Mouse (Mus musculus) brown adipose tissue, adult 24 weeks (tissue): Measurements from ENCODE around the gene Ndc1. TPM values are rescaled to one million over a fixed set of nuclear protein-coding genes. Genes with fewer than 3 reads are reported as not detected.

Experiments used
- H3K27ac ChIP-seq: fragments of 200-500 bp; replicated peaks from 2 replicates; pipeline ENCODE4 v1.5.1; 2012; ENCODE audit warnings: low read depth, mild to moderate bottlenecking, low read length
- H3K4me1 ChIP-seq: fragments of 200-500 bp; 2 replicates; pipeline ENCODE4 v1.6.1; 2012; ENCODE audit warnings: low read length, mixed read lengths; ENCODE audit not compliant: control insufficient read depth, insufficient read depth, insufficient read length
- H3K4me3 ChIP-seq: fragments of 200-500 bp; 2 replicates; pipeline ENCODE4 v1.5.1; 2012; ENCODE audit warnings: low read depth, mild to moderate bottlenecking, low read length, moderate library complexity; ENCODE audit not compliant: insufficient read depth
- polyA plus RNA-seq: library from polyadenylated mRNA; stranded (reverse); fragments of >200 nt; gene quantifications from 2 replicates; pipeline ENCODE4 v1.2.4, GENCODE M21; 2012; ENCODE audit not compliant: missing spikeins, insufficient read depth, insufficient read length

The Ndc1 gene
- polyA plus RNA-seq, 1 experiment, result 26.2 TPM

GRCm38 (mm10) chr4:107389345-107389744, 21.8 kb downstream of the Ndc1 start:
- Histone ChIP-seq H3K27ac (no peak overlapping the region), H3K4me1 (peaks cover 11% of the 10 kb centered on the region), H3K4me3 (no peak overlapping the region)

DNA sequence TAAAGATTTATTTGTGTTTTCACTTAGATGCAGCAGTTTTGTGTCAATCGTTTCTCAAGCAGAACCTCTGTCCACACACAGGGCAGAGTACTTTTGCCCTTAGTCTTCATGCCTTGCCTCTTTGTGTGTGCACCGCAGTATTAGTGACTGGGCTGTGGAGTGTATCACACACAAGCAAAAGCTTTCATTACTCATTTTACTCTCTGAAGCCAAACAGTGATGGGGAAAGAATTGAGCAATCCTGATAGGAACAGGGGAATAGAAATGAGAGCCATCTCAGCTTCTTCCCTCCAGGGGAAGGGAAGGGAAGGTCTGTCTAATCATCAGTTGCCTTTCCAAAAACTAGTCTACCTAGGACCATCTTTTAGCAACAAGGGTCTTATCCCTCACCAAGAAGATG, 26.2 kb downstream of the Ndc1 start:
- peaks cover 7% of the 10 kb centered on the region for H3K4me1 ChIP-seq
- no peak overlapping the region for H3K4me3 ChIP-seq
- peak overlapping the region; percentile 47; the same call in 1 of the 2 replicates for H3K27ac ChIP-seq

DNA sequence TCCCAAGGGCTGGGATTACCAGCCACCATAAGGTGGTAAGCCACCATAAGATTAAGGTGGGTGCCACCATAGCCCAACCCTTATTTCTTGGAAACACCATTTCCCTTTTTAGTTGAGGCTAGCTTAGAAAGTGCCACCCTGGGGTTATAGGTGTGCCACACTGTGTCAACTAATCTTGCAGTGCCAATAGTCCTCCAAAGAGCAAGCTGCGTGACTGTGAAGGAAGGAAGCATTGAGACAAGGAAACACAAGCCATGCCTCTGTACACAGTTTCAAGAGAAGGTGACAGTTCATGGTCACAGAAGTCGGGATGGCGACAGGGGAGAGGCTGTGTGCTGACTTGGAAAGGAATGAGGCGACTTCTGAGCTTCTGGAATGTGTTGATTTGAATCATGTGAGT, 52.6 kb downstream of the Ndc1 start:
- H3K27ac ChIP-seq, result peak overlapping the region; percentile 64
- no peak overlapping the region for H3K4me3 ChIP-seq
- peaks cover 7% of the 10 kb centered on the region; the same call in 1 of the 2 replicates for H3K4me1 ChIP-seq

GRCm38 (mm10) chr4:107421711-107422110, 54.1 kb downstream of the Ndc1 start:
- H3K4me1 ChIP-seq, result peaks cover 7% of the 10 kb centered on the region; the same call in 1 of the 2 replicates
- 0 out of 2 replicates have a peak overlapping the region, but pooled peaks have one; percentile 28 for H3K4me3 ChIP-seq
- H3K27ac ChIP-seq, result no peak overlapping the region

DNA sequence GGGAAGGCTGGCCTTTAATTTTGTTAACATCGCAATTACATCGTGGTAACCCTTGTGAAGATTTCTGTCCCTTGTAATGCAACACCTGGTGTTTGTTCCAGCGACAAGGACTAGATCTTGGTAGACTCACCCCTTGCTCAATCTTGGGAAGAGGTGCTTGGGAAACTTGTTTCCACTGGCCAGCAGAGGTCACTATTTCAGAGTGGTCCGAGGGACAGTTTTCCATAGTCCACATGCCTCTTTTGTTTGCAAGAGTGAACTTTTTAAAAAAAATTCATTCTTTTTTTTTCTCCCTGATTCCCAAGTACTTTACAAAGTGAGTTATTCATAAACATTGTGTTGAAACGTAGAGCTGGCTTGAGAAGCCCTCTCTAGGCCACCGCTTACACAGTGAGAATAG, 54.6 kb downstream of the Ndc1 start:
- Histone ChIP-seq H3K27ac (no peak overlapping the region), H3K4me3 (no peak overlapping the region), H3K4me1 (peaks cover 4% of the 10 kb centered on the region; the same call in 1 of the 2 replicates)

DNA sequence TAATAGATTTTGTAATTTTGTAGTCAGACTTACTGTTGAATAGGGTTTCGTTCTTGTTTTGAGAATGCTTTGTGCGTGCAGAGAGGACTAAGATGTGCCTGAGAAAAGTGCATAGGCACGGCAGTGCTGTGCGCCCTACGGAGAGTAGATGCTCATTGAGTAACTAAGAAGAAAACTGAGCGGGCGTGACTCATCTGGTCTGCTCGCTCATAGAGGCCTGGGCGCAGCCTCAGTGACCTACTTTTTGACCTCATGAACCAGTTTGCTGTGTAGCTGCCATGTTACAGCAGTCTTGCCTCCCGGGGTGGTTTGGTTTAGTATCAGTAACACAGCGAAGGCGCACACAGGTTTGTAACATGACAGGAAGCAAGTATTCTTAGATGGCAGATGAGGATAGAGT, 58.0 kb downstream of the Ndc1 start:
- Histone ChIP-seq H3K4me1 (no peaks in the 10 kb centered on the region), H3K27ac (no peak overlapping the region), H3K4me3 (no peak overlapping the region)

GRCm38 (mm10) chr4:107426631-107427030, 59.0 kb downstream of the Ndc1 start:
- Histone ChIP-seq H3K27ac (no peak overlapping the region), H3K4me3 (no peak overlapping the region), H3K4me1 (no peaks in the 10 kb centered on the region)

DNA sequence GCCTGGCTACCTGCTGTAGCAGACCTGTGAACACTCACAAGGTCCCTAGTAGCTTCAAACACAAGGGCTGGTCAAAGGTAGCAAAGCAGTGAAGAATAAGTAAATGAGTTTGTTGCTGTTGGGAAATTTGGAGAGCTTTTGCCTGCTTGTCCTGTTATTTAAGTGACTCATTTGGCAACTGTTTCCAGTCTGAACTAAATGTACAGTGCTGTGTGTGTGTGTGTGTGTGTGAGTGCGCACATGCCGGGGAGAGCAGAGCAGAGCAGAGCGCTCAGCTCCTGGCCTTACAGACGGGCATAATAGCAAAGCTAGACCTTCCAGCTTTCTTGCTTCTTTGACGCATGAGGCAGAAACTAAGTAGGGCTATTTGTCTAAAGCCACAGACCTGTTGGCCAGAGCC, 65.1 kb downstream of the Ndc1 start:
- Histone ChIP-seq H3K4me3 (no peak overlapping the region), H3K27ac (no peak overlapping the region), H3K4me1 (no peaks in the 10 kb centered on the region; the same call in 1 of the 2 replicates)

DNA sequence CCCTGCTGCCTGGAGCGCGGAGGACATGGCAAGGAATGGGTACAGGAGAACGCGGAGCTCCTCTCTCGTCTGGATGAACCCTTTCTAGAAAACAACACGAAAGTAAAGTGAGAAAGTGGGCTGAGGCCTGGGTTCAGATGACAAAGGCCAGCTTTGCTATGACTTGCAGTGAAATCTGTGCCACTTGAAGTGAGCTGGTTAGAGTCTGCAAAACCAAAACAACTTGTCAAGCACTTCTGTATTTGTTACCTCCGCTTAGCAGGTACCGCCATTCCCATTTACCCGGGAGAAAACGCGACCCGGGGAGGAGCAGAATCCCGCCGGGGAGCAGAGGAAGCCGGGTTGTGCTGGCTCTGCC, 66.4 kb downstream of the Ndc1 start:
- Histone ChIP-seq H3K4me1 (no peaks in the 10 kb centered on the region; the same call in 1 of the 2 replicates), H3K27ac (no peak overlapping the region), H3K4me3 (peak overlapping the region; percentile 58)

DNA sequence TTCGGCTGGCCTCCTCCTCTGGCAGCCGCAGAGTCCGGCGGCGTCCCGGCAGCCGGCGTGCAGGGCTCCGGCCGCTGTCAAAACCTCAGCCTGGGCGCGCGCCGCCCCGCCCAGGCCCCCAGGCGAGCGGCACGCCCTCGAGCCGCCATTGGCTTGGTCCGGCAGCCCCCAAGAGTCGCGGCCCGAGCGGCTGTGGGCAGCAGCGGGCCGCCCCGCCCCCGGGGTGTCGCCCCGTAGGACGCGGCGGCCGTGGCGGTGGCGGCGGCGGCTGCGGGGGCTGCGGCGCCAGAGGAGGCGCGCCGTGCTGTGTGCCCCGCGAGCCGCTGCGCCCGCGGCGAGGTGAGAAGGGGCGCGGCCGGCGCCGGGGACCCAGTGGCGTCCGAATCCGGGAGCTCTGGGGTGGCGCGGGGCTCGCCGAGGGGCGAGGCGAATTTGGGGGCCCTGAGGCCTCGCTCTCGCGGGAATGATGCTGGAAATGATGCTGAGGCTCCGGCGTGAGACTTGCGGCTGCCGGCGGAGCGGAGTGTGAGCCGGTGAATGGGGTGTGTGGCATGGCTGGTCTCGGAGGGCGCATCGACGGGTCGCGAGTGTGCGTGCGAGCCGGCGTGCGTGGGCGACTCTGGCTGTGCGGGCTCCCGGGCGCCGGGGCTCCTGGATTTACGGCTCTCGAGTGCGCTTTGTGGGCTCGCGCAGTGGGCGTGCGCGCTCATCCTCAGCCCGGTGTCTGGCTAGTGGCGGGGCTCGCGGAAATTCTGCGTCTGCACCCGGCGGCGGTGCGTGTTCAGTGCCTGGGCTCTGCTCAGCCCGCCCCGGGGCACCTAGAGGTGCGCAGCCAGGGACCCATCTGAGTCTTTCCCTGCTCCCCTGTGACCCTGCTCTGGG, 67.0 kb downstream of the Ndc1 start, which contains the start of gene Glis1:
Glis1 (plus strand) TSS at position 236 of the 882 bp plus-strand sequence.
- H3K4me1 ChIP-seq, result no peaks in the 10 kb centered on the region; the same call in 1 of the 2 replicates
- peak within 1 kb of the TSS; percentile 58 for H3K4me3 ChIP-seq
- H3K27ac ChIP-seq, result no peak within 1 kb of the TSS

DNA sequence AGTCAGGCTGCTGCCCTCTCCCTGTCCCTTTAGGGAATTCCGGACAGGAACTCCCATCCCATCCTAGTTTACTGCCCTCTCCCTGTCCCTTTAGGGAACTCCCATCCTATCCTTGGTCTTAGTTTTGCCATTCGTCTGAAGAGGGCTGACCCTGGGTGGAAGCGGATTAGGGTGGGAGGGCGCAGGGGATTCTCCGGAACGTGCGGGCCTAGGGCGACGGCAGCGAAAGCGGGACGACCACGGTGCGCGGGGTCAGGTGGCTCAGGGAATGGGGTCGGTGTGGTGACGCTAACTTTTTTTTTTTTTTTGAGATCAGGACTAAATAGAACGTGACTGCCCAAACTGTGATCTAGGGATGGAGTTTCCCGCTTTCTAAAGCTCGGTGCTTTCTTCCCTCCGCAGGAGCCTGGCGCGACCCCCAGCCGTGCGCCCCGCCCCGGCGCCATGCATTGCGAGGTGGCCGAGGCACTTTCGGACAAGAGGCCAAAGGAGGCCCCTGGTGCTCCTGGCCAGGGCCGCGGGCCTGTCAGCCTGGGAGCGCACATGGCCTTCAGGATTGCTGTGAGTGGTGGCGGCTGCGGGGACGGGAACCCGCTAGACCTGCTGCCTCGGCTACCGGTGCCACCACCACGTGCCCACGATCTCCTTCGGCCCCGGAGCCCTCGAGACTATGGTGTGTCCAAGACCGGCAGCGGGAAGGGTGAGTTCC, 67.8 kb downstream of the Ndc1 start:
- H3K4me3 ChIP-seq, result peak overlapping the region; percentile 58
- H3K4me1 ChIP-seq, result no peaks in the 10 kb centered on the region; the same call in 1 of the 2 replicates
- H3K27ac ChIP-seq, result no peak overlapping the region

- no peaks in the 10 kb centered on the region; the same call in 1 of the 2 replicates for H3K4me1 ChIP-seq
- no peak overlapping the region for H3K27ac ChIP-seq
- H3K4me3 ChIP-seq, result no peak overlapping the region
These were observed 68.9 kb downstream of the Ndc1 start for GRCm38 (mm10) chr4:107436476-107436875.

DNA sequence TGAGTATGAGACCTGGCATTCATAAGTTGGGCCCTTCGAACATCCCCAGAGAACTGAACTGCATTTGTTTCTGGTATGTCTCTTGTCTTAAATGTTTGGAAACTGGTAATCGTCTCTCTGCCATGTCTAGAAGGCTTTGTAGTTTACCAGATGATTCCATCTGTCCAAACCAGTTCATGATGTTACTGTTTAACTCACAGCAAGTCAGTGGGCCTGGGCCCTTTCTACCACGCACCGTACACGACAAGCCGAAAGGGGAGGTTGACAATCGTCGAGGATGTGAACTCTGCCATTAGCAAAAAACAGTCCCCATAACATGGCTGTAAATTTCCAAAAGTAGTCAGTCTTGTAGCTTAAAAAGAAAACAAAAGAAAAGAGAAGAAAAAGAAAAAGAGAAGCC, 71.2 kb downstream of the Ndc1 start:
- no peaks in the 10 kb centered on the region; the same call in 1 of the 2 replicates for H3K4me1 ChIP-seq
- no peak overlapping the region for H3K27ac ChIP-seq
- H3K4me3 ChIP-seq, result no peak overlapping the region

DNA sequence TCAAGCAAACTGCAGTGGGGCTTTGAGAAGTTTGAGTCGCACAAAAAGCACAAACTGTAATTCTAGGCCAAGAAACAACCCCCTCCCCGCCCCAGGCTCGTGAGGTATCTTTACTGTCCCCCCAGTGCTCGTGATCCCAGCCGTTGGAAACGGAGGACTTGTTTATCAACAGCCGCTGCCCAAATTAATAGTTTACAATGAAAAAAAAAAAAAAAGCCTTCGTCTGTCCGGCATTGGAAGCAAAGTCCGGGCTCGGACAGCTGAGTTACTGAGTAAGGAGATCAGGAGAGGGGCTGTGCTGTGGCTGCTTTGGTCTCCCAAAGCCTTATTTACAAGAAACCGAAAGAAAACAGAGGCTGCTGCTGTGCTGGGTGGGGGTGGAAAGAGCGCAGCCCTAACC, 72.7 kb downstream of the Ndc1 start:
- H3K4me1 ChIP-seq, result no peaks in the 10 kb centered on the region
- no peak overlapping the region for H3K4me3 ChIP-seq
- H3K27ac ChIP-seq, result no peak overlapping the region

- Histone ChIP-seq H3K4me1 (no peaks in the 10 kb centered on the region), H3K27ac (no peak overlapping the region), H3K4me3 (peak overlapping the region; percentile 49)
These were observed 74.7 kb downstream of the Ndc1 start for GRCm38 (mm10) chr4:107442288-107442687.
